Mouse (Mus musculus) lung, postnatal 10 days (tissue): ENCODE results near the gene Reep3.
A peak's percentile ranks its signal among the peaks of the same experiment; 100 is the strongest.
"Not testable (repeated sequence)": the region's sequence is repeated elsewhere in the genome, so short reads cannot be mapped to it uniquely, and the experiment has no call there.

Experiments
- DNase-seq: peaks from one replicate; pipeline ENCODE4 v3.0.0; 2021

Reep3 gene

DNA sequence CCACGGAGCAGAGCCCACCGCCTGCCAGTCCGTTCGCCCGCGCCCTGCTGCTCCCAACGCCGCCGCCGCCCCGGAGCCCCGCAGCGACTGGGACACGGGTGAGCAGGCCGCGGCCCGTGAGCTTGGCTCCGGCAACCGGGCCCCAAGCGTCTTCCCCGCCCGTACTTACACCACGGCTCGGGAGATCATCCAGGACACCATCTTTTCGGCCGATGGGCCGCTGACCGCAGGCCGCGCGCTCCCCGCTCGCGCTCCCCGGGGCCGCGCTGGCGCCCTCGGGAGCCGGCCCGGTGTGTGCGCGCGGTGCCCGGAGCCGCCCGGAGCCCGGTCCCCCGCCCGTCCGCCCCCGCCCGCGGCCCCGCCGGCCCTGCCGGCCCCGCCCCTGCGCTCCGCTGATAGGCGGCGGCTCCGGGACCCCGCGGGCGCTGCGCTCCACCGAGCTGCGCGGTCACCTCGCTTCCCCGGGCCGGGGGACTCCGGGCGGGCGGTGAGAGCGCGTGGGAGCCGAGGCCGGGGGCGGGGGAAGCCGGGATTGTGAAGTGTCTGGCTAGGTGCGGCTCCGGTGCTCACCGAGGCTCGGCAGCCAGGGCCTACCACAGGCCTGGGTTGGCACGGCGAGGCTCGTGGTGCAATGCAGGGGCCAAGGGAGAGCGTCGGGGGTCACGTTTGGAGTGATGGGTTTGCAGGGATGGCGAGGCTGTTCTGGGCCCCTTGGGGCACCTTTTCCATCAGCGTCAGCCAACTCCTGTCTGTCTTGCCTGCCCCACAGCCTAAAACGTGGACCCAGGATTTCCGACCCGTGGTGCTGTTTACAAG lies at the start of gene Reep3:
TSS of gene Reep3 (minus strand) at position 325 of the 816 bp plus-strand sequence.
- DNase-seq: peak; percentile 66

DNA sequence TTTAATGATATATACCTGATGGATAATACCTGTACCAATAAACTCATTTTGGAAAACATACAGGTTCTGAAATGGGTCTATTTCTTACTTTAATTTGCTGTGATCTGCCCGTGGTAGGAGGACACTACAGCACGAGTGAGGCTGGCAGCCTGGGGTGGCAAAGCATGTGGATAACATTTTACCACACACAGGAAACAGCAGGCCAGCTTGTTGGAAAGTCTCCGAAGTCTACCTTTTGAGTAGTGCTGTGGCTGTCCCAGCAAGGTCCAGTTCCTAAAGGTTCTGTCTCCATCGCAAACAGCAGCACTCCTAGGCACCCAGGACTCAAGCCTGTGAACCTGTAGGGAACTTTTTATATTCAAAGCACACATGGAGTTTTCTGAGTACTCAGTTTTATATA lies 48.9 kb upstream of the Reep3 start:
- DNase-seq: no peak

DNA sequence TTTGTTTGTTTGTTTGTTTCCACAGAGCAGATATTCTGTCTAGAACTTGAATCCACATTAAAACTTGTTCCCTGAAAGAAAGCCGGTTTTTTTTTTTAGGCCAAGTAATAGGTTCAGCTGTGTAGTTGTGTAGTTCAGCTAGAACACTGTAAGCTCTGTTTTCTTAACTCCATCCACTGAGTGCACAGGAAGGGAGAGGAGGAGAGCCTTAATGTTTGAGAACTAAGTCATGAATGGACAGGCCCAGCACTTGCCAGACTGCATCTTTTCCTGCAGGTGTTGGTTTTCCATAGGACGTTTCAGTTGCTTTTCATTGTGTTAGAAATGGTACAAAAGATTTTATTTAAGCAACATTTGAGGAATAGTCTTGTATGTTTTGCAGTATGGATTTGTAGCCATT lies 47.5 kb upstream of the Reep3 start:
- no peak for DNase-seq

DNA sequence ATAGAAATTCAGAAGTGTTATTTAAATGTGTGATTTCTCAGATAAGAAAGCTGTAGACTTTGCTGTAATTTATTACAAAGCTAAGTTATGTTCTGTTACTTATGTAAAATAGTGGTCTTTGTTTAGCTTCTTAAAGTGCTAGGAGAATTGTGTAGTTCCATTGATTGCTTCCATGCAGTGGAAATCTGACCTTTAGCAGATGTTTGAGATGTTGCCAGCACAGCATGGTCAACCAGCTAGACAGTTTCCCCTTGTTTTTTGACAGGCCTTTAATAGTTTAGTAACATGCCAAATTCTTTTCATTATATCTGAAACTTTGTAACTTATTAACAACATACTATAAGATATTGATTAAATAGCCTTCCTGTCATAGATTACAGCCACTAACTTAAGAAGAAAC lies 46.9 kb upstream of the Reep3 start:
- peak; percentile 10 for DNase-seq

DNA sequence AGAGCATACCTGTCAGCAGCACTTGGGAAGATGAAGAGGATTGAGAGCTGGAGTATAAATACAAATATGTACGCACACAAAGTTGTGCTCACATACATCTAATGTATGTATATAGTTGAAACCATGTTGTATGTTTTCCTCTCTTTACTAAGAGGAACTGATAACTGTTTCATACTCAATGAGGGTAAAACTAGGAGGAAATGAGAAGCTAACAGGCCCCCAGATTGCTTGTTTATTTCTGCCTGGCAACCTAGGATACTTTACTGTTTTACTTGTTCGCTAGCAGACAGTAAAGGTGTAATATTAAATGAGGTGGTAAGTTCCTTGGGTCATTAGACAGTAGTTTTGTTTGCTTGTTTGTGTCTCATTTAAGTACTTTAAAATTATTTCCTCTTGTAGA lies 40.7 kb upstream of the Reep3 start:
- no peak for DNase-seq

DNA sequence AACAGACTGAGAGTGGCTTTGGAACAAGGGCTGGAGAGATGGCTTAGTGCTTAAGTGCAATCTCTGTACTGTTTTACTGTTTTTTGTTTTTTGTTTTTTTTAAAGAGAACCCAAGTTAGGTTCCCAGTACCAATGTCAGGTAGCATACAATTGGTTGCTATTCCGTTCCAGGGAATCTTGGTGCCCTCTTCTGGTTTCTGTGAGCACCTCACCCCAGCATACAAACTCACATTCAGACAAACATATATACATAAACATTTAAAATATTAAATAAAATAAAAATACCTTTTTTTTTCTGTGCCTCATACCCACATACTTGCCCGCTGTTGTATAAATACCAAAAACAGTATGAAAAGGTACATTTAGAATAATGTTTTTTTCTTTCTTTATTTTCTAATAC lies 37.6 kb upstream of the Reep3 start:
- DNase-seq: no peak

DNA sequence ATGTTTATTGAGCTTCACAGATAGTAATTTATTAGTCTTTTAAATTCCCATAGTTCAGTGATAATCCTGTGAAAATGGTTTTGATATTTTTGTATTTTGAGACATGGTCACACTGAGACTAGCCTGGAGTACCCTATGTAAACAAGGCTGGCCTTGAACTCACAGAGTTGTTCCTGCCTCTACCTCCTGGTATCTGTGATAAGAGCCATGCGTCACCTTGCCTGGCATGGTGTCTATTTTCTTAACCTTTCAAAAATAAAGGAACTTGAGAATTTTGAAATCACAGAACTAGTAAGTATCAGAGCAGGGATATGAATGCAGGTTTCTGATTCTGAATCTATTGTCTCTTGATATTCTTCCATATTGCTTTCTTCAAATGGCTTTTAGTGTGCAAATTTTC lies 35.0 kb upstream of the Reep3 start:
- DNase-seq: no peak

DNA sequence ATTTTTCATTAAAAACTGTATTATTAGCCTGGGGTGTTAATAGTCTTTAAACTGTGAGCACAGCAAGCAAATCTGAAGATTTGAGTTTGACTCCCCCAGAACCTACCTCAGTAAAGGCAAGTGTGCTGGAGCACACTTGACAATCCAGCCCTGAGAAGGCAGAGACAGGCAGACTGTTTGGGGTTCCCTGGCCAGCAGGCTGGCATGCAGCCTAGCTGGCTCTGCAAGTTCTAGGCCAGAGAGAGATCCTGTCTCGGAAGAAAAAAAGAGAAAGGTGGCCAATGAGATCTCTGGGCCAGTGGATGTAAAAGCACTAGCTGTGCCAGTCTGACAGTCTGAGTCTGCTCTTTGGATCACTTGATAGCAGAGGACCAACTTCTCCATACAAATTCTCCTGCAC lies 32.8 kb upstream of the Reep3 start:
- DNase-seq: no peak

DNA sequence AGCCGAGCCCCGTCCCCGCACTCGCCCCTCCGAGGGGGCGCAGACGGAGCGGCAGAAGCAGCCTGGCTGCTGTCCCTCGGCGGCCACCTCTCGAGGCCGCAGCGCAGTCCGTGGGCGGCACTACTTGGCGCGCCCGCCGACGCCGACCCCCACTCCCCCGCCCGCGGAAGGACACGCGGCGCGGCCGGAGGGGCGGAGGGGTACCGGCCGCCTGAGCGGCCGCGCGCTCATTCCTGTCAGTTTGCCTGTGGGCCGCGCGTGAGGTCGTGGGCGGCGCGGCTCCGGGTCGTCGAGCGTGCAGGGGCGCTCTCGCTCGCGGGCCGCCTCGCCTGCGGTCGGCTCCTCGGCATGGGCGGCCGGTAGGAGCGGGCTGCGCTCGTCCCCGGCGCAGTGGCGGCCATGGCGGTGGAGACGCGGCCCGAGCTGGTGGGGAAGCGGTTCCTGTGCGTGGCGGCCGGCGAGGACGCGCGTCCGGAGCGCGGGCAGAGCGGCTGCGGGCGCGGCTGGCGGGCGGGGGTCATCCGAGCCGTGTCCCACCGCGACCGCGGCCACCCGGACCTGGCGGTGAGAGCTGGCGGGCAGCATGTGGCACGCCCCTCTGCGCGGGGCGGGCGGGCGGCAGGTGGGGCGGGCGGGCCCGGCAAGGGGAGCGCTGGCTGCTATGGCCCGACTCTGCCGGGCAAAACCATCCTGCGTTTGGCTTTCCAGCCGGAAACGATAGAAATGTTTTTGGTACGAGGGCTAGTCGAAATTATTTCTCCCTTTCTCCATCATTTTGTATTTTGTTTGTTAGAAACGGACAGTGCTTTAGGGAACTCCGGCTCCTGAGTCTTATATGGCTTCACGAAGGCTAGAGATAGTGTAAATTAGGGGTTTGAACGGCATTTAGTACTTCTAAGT lies 30.4 kb upstream of the Reep3 start:
- DNase-seq: peak; percentile 53

DNA sequence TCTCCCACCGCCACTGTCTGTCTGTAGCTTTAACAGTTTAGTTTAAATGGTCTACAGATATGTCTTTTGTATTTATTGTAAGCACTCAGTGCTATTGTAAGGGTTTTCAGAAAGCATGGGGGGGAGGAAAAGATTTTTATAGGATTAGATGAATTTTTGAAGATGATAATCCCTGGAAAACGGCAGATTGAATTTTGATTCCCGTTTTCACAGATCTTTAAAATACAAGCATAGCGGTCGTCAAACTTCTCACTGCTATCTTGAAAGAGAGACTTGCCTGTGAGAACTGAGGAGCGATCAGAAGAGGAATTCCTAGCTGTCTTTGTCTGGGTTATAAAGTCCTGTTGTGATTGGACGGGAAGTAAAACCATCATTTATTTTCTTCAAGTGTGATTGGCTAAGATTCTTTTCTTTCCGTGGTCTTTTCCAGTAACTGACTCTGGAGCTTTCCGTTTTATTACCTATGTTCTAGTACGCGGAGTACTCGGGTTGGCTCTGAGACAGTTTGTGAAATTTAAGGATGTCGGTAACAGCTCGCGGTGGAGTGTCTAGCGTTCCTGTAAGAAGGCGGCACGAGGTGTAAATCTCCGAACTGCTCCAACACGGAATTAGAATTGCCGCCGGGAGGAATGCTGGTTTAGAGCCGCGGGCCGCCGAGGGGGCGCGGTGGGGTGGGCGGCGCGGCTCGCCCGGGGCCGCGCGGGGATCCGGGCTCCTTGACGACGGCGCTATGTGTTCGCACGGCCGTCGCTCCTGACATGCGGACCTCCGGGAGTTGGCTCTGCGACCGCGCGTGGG lies 29.5 kb upstream of the Reep3 start:
- DNase-seq: peak; percentile 42

DNA sequence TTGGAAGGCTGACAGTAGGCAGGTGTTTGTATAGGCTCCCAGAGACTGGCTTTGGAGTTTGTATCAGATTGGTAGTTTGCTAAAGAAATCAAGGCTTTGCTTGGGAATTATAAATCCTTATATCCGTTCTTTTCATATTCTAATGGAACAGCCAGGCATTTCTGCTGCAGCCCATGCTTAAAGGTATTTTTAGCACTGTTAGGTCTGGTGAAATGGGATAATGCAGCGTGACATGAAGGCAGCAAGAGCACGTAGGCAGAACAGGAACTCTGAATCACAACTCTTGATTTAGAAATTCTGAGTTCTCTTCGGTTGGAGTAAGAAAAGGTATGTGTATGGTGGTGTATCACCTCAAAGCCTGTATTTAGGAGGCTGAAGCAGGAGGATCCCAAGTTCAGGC lies 27.4 kb upstream of the Reep3 start:
- DNase-seq: no peak

DNA sequence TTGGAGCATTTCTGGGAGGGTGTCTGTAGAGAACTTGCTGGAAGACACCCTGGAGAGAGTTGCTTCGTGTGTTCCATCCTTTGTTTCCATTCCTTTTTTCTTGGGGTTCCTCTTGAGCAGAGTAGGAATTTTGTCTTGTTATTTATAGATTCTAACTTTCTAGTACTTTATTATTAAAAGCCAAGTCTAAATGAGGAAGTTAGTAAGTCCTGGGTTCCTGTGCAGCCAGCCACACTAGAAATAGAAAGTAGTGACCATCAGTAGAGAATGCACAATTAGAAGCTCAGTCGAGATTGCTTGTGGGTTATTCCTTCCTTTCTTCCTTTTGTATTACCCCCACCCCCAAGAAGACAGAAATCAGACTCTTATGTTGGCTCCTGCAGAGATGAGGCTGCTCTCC lies 27.0 kb upstream of the Reep3 start:
- DNase-seq: no peak

DNA sequence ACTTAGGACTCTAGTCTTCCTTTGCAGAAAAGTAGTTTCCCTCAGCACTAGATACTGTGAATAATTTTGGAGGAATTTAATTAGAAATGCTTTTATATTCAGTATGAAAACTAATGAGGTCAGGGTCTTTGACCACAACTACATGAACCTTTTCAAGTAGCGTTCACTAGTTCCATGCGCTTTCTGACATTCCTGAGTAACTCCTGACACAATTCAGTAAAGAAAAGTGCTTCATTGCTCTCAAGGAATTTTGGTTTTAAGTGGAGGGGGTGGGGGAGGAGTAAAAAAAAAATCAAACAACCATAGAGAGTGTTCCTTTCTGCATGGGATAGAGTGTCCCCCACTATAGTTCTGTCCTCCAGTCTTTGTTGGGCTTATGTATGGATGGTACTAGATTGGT lies 23.9 kb upstream of the Reep3 start:
- DNase-seq: no peak

DNA sequence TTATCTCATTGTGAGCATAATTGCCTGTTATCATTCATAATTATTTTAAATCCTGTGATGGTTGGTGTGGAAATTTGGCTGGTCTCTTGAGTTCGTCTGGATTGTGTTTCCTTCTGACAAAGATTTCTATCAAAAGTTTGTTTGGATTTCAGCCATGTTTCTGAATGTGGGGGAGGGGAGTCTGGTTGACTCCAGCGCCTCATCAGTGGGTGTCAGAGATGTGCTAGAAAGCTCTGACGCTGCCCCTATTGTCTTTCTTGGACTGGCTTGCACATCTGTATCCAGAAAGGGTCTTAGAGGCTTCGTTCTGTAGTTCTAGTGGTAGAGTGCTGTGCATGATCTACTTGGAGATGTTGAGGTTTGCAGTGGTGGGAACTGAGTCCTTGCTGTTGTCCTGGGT lies 23.4 kb upstream of the Reep3 start:
- peak; percentile 80 for DNase-seq

DNA sequence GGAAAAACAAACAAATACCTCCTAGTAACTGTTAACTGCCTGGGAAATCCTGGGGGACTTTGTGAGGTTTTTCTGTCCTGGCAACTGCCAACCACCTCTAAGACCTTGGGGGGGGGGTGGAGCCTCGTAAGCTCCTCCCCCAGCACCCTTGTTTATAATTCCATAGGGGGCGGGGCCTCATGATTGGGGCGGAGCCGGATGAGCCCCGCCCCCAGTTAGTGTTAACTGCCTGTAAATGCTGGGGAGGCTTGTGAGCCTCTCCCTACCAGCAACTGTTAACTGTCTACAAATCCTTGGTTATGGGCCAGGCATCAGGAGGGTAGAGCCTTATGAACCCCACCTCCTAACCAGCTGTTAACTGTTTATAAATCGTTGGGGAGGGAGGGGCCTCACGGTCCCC lies 22.5 kb upstream of the Reep3 start:
- no peak for DNase-seq

DNA sequence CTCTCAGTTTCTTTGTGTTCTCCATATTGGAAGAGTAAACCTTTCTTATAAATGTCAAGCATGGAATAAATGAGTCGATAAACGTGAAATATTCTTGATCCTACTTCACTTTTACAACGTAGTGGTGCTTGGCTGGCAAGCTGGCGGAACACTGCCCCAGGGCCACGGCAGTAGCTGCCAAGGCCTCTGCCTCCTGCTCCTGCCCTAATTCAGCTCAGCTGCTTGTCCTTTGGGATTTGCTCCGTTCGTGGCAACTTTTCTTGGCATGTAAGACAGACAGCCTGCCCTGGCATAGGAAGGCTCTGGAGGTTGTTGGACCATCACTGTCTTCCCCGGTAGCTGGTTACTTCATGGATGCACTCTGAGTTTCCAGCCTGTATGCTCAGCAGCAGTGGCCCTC lies 19.5 kb upstream of the Reep3 start:
- DNase-seq: no peak

DNA sequence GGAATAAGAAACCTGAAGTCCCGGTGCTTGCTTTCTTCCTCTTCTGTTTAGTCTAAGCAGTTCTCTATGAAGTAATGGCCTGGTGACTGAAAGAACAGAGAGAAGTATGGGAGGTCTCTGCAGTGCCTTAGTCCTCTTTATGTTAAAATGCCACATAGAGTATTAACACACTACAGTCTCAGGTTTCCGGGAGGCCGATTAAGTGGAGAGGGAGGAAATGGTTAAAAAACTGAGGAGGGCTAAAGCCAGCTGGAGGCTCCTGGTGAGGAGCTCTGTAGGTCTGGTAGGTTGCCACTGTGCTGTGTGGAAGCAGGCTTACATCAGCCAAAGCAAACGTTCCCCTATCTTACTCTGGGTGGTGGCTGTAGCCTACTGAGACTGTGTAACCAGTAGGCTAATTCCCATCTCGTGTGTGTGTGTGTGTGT lies 18.9 kb upstream of the Reep3 start:
- peak; percentile 37 for DNase-seq

DNA sequence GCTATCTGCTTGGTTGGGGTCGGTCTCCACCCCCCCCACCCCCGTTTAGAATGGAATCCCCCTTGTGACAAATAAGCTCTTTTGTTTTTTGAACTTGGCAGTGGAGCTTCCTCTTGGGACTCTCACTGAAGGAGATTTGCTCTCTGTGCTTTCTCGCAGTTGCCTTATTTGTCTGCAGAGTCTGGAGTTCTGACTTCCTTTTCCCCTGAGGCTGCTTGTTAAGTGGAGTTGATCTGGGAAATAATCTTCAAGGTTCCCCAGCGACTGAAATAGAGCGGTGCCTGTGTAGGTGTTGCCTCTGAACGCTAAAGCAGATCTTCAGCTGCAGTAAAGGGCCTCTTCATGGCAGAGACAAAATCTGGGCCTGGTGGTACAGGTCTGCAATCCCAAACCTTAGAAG lies 18.4 kb upstream of the Reep3 start:
- DNase-seq: no peak

DNA sequence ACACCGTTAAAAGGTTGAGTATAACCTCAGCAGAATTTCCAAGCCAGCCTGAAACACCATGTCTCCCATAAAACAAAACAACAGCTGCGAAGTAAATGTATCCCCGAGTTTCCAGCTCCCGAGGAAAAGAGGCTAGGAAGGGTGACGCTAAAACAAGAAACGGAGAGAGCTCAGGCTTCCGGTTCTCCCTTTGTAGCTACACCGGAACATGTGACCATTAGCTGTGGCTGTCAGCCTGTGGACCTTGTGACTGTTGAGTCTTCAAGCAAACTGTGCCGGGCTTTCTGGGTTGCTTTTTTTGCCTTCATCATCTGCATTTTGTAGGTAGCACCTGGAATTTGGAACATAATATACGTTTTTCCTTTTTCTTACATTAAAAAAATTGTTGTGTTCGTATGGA lies 17.1 kb upstream of the Reep3 start:
- DNase-seq: no peak

DNA sequence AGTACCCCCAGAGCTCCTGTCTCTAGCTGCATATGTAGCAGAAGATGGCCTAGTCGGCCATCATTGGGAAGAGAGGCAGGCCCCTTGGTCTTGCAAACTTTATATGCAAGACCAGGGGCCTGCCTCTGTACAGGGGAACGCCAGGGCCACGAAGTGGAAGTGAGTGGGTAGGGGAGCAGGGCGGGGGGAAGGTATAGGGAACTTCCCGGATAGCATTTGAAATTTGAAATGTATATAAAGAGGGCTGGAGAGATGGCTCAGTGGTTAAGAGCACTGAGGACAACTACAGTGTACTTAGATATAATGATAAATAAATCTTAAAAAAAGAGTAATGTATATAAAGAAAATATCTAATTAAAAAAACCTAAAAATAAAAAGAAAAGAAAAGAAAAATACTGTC lies 16.2 kb upstream of the Reep3 start:
- DNase-seq: not testable (repeated sequence)

DNA sequence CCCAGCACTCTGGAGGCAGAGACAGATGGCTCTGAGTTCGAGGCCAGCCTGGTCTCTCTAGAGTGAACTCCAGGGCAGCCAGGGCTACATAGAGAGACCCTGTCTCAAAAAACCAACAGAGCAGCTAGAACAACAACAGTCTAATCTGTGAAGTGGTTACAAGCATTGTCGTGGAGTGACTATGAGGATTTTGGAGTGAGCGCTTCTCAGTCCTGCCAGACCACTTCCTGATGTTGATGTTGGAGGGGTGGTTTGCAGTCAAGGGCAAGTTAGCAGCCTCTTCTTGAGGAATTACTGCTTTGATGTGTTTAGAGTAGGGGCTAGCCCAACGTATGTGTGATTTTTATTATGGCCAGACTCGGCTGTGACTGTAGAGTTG lies 15.0 kb upstream of the Reep3 start:
- no peak for DNase-seq

DNA sequence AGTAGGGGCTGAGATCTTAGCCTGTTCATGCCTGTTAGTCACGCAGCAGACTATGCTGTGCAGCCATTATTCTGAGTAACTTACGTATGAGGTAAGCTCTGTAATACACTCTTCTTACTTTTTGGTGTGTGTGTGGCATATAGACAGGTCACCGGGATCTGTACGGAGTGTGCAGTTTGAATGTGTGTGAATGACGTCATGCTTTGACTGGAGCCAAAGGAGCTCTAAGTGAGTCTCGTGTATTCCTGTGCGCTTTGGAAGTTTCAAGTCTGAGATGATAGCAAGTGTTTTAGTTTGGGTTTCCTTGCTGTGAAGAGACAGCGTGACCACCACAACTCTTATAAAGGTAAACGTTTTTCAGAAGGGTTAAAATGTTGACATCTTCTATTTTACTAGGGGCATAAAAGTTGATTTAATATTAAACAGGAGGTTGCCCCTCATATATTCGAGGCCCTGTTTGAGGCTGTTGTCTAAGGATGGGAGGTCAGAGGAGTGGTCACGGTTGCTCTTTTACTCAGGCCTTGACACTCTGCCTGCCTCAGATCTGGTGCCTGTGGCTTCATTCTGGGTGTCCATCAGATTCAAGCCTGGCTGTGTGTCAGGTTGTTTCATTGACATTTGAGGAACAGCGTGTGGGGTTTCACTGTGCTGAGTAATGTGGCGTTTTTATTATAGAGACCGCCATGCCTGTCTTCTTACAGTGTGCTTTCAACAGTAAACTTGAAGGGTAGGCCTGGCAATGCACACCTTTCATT lies 14.5 kb upstream of the Reep3 start:
- DNase-seq: no peak

DNA sequence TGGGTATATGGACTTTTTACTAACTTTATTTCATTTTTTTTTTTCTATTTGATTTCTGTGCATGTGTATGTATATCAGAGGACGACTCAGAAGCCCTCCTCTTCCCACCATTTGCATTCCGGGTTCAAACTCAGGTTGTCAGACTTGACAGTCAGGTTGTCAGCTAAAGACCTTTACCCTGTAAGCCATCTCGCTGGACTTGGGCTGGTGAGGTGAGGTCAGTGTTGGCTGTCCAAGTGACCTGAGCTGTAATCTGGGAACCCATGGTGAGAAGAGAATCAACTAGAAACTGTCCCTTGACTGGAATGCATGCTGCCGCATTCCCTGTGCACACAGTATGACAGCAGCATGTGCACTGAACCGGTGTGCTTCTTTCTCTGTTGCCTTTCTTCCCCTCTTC lies 12.9 kb upstream of the Reep3 start:
- no peak for DNase-seq
